Mouse (Mus musculus) 3134 (cell line): Measurements from ENCODE around the gene Twf2.

Experiments
- DNase-seq: peaks from one replicate; pipeline ENCODE4 v3.0.0-alpha.2; 2011; ENCODE audit warnings: low spot score; ENCODE audit not compliant: insufficient read length; ENCODE audit errors: extremely low read depth

The Twf2 gene

DNA sequence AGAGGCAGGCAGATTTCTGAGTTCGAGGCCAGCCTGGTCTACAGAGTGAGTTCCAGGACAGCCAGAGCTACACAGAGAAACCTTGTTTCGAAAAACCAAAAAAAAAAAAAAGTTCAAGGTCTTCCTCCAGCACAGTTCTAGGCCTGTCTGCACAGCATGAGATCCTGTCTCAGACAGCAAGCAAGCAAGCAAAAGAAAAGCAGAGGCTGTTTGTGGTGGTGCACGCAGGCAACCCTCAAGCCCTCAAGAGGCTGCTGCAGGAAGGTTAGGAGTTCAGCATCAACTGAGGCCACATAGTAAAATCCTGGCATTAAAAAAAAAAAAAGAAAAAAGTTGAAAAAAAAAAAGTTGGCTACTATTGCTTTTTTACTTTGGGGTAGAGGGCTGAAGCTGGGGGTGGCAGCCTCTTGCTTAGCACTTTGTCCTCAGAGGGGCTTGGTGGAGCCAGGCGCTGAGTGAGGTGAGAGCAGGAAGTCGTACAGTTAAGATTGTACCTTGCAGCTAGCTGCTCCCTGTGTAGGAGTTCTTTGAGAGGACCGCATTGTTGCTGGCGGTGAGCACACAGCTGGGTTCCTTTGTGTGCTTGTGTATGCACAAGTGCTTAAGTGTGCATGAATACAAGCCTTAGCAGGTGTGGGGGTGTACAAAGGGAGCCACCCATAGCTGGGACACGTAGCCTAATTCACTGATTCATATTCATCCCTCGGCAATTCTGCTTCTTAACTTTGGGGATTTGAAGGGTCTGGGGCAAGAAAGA, 8.1 kb downstream of the Twf2 start:
- no peak for DNase-seq

DNA sequence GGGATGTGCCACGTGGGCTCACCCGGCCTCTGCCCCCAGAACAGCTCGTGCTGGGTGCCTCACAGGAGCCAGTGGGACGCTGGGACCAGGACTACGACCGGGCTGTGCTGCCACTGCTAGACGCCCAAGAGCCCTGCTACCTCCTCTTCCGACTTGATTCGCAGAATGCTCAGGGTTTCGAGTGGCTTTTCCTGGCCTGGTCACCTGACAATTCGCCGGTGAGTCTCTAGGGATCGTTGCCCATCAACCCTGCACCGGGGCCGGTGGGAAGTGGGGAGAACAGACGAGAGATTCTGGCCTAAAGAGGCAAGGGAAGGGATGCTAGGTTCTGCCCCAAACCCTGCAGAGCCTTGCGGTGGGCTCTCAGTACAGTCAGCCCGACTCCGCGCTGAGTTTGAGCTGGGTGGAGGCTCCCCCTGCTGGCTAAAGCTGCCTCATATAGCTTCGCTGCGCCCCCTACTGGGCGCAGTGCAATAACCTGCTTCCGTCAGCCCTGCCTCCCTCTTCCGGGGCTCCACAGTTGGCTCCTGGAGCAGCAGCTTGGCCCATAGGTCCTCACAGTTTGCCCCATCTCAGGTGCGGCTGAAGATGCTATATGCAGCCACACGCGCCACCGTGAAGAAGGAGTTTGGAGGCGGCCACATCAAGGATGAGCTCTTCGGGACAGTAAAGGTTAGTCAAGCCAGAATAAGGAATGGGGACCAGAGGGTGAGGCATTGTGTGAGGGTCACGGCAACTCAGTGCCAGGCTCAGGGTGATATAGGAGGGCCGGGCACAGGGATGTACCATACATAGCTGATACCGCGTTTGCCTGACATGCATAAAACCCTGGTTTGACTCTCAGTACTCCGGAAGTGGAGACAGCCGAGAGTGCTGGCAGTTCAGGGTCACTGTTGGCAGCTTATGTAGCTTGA, 9.0 kb downstream of the Twf2 start:
- peak; percentile 70 for DNase-seq

DNA sequence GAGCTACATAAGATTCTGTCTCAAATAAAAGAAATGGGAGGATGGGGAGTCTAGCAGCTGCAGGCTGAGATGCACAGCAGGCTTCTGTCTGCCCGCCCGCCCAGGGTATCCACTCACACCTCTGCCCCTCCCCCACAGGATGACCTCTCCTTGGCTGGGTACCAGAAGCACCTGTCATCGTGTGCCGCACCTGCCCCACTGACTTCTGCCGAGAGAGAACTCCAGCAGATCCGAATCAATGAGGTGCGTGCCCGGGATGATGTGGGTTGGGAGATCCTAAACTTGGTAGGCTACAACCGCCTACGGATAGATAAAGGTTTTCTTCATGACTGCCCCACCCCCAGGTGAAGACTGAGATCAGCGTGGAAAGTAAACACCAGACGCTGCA, 9.7 kb downstream of the Twf2 start:
- no peak for DNase-seq

DNA sequence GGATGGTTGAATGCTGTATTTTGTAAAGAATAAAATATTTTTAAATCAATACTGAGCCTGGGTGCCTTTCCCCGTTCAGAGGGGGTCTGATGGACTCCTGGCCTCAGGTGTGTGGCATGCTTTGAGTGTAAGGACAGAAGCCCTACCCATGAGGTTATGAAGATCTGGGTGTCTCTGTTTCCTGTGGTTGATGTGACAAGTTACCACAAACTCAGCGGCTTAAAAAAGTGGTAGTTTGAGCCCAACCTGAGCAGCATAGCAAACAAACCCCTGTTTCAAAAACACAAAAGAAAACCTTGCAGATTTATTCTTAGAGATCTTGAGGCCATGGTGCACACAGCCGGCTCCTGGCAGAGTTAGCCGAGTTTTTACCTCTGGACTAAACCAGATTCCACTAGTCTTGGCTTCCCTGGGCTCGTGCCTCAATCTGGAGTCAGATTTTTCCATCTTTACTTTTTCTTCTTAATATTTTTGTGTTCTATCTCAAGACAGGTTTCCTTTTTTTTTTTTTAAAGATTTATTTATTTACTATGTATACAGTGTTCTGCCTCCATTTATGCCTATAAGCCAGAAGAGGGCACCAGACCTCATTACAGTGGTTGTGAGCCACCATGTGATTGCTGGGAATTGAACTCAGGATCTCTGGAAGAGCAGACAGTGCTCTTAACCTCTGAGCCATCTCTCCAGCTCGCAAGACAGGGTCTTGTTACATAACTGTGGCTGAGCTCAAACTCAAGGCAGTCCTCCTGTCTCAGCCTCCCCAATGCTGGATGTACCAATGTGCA, 12.6 kb downstream of the Twf2 start:
- DNase-seq = no peak

DNA sequence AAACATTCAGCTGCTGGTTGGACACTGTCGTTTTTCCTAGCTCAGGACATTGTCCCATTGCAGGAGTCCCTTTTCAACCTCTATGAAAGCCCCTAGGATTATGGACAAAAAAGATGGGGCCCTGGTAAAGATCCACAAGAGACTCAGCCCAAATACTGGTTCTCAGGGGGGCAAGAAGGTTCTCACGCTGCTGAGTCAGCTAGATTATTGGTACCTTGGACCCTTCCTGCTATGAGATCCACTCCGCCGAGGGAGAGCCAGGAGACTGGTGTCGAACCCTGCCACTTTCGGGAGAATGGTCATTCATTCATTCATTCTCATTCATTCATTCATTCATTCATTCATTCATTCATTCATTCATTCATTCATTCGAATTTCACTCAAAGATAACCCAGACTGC, 14.1 kb downstream of the Twf2 start:
- no peak for DNase-seq

DNA sequence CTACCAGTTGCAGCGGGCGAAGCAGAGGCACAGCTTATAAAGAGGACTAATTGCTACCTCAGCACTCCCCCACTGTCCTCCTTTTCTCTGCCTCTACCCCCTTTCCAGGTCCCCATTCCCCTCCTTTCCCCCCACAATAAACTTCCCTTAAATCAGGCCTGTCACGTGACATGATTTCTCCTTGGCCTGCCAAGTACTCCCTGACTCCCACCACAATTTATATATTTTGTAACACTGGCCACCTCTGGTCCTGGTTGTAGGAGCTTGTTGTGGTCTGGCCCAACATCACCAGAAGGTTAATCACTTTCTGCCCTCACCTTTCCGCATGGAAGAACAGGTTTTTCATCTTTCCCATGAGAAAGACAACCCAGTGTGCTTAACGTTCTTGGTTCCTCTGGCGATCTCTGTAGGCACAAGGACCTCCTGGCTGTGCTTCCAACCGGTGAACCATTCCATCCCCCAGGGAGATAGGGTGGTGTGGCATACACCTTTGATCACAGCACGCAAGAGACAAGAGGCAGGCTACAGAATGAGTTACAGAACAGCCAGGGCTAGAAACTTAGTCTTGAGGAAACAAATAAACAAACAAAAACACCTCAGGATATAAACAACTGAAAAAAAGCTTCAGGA, 18.1 kb downstream of the Twf2 start:
- no peak for DNase-seq

DNA sequence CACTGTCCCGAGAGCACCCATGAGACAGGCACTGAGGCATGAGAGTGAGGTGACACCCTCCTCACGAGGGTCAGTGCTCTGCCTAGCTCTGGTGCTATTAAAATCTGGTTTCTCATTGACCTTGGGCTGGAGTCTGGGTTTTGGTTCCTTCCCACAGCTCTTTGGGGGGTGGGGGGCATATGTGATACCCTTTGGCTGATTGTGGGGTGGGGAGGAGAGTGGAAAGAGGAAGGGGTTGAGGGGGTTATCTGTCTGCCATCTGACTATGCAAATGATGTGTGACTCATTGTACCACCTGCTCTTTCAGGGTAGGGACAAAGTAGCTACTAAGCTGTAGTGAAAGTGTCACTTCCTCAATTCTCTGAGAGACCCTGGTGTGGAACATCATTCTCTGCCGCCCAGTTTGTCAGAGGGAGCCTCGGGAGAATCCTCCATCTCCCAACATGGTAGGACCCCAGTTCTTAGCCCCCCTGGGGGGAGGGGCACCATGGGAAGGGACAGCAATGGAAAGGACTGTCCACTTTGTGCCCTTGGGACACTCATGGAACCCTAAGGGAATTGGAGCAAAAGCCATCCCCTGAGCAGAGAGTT, 19.4 kb downstream of the Twf2 start, which contains the start of gene Tlr9:
TSS of gene Tlr9 (plus strand) at position 338 of the 591 bp plus-strand sequence.
- no peak for DNase-seq

DNA sequence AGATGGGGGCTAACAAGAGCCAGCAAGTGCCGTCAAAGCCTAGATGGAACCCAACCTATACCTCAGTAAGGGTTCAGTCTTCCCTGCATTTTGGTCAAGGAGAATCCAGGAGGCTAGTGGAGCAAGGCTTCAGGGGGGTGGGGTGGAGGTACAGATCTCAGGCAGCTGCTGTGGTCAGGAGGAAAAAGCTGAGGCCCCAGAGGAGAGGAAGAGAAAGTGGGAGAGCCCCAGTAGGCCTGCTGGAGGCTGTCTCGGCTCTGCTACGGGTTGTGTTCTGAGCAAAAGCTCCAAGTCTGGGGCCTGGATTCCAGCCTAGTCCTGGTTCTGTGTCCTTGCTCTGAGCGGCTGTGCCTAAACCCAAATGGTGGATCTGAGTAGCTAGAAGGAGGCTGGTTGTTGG, 20.1 kb downstream of the Twf2 start:
- DNase-seq = no peak

DNA sequence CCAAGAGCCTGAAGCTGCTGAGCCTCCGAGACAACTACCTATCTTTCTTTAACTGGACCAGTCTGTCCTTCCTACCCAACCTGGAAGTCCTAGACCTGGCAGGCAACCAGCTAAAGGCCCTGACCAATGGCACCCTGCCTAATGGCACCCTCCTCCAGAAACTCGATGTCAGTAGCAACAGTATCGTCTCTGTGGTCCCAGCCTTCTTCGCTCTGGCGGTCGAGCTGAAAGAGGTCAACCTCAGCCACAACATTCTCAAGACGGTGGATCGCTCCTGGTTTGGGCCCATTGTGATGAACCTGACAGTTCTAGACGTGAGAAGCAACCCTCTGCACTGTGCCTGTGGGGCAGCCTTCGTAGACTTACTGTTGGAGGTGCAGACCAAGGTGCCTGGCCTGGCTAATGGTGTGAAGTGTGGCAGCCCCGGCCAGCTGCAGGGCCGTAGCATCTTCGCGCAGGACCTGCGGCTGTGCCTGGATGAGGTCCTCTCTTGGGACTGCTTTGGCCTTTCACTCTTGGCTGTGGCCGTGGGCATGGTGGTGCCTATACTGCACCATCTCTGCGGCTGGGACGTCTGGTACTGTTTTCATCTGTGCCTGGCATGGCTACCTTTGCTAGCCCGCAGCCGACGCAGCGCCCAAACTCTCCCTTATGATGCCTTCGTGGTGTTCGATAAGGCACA, 22.7 kb downstream of the Twf2 start:
- no peak for DNase-seq

DNA sequence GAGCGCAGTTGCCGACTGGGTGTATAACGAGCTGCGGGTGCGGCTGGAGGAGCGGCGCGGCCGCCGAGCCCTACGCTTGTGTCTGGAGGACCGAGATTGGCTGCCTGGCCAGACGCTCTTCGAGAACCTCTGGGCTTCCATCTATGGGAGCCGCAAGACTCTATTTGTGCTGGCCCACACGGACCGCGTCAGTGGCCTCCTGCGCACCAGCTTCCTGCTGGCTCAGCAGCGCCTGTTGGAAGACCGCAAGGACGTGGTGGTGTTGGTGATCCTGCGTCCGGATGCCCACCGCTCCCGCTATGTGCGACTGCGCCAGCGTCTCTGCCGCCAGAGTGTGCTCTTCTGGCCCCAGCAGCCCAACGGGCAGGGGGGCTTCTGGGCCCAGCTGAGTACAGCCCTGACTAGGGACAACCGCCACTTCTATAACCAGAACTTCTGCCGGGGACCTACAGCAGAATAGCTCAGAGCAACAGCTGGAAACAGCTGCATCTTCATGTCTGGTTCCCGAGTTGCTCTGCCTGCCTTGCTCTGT, 23.3 kb downstream of the Twf2 start:
- DNase-seq = no peak

DNA sequence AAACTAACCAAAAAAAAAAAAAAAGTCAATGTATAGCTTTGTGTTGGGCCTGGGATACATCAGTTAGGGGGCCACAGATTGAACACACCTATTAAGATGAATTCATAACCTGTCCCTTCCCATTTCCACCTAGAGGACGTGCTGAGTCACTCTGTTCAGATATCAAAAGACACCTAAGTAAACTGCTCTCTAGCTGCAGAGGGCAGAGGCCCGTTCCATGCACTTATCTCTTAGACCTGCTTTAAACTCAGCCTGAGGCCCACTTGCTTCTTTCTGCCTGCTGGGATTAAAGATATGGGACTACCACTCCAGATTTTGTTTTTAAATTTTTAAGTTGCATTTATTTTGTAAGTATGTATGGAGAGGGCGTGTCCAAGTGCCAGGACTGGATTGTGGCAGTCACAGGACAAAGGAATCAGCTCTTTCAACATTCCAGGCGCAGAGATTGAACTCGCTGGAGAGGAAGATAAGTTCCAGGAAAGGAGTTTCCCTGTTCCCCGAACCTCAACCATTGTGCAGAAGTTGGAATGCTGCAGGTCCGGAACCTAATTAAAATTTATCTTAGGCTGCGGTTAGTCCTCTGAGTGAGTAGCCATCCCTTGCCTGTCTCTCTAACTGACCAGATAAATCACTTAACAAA, 25.0 kb downstream of the Twf2 start:
- no peak for DNase-seq

DNA sequence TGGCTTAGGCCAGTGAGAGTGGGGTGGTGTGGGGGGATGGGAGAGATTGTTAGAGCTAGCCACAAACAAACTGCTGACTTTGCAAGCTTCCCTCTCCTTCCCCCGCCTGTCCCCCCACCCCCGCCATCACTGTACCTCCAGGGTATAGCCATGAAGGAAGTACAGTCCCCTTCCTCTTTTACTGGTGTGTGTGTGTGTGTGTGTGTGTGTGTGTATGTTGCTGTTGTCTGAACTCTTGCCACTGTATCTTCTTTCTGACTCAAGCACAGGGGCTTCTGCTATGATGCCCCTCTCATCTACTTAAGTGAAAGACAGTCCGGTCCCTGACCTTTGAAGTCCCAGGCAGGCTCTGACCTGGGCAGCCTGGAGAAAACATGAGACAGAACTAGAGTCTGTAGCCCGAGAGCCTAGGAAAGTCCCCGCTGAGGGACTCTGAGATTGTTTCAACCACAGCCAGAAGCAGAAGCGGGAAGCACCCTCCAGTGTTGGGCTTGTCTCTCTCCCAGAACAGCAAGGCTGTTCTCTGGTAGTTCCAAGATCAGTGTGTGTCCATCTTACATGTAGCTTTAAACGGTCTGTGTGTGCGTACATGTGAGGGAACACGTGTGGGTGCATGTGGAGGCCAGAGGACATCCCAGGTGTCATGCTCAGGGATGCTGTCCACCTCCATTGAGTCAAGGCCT, 27.3 kb downstream of the Twf2 start:
- DNase-seq = no peak

DNA sequence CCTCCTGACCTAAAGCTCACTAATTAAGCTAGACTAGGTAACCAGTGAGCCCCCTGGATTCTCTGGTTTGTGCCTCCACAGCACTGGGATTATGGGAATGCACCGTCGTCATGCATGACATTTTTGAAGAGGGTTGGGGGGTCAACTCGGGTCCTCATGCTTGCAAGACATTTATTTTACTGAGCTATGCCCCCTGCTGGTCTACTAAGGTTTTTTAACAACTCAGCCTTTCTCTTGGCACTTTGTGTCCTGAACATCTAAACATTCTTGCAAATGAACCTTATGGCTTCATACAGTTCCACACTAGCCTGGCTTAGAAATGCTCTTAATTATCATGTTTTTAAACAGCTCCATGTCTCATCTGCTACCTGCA, 27.8 kb downstream of the Twf2 start:
- no peak for DNase-seq

DNA sequence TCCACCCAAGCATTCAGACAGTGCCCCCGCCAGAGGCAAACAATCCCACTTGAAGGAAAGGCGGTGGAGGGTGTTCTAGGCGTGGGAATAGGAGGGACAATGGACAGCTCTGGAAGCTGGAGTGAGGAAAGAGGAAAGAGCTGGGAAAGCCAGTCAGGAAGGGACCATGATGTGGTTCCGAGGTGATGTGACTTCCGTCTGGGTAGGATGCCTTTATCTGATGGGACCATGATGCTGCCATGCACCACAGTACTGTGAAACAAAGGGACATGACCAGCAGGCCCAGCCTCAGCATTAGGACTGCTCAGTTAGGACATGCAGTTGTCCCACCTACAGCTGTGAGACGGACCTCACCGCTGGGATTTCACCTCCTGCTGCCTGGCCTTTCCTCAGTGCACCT, 28.3 kb downstream of the Twf2 start:
- DNase-seq = no peak

DNA sequence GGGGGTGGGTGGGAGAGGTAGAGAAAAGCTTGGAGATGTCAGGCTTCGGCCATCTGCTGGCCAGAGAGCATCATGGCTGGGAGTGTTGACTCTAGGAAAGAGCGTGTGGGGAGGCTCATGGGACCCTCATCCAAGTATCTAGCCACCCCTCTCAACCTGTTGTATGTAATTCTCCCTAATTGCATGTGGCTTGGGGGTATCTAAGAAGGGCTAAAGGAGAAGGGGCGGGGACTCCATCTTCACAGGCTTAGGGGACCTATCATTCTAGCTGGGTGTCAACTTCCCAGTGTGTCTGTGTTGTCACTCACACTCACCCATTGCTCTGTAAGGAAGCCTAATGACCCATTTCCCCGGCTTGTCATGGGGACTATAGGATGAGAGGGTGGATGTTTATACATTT, 28.9 kb downstream of the Twf2 start:
- no peak for DNase-seq

DNA sequence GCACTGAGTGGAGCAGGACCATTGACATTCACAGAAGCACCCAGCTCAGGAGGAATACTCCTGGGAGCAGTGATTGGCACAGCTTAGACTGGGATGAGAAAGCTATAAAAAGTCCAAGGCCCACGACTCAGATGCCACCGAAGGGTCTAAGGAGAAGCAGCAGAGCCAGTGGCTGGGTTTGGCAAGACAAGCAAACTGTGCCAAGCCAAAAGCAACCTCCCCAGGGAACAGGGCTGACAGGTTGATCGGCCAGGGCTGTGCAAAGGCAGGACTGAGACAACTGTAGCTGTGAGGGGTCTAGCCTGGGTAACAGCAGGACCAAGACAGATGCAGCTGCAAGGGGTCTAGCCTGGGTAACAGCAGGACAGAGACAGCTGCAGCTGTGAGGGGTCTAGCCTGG, 30.0 kb downstream of the Twf2 start:
- DNase-seq = no peak

DNA sequence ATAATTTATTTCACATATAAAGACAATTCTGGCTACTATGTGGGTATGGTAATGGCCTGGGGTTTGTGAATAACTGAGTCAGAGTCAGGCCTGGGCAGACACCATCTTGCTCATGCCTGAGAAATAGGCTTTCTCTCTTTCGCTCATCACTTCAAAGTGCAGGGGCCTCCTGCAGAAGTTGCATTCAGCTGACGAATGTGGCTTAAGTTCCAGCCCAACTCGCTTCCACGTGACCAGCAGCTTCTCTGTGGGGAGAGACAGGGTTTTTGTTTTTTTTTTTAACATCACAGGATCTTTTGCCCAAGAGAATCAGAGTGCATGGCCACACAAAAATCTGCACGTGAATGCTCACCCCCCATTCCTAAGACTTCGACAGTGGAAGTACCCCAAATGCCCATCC, 31.0 kb downstream of the Twf2 start:
- DNase-seq = no peak

DNA sequence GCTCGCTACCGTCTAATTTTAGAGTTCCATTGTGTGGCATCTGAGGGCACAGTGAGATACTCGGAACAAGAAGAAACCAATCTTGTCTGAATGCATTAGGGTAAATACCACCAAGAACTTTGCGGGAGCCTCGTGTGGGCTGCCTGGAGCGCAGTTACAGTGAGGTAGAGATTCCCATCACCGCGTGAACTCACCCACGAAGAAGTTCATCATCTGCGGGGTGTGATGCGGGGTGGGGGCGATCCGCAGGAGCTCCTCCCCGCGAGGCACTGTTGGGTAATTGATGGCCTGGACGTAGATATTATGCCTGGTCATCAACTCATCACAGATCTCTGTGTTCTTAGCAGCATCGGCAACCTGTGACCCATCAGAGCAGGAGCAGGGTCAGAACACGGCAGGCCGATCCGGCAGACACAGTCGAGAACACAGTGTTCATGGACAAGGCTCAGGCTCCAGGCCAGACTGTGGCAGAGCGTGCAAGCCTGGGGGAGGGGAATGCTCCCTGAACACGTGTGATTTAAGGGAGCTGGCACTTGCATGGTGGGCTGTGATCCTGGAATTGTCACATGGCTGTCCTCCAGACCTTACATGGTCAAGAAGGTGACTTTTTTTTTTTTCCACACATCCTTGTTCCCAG, 32.4 kb downstream of the Twf2 start:
- DNase-seq = no peak
